Mouse (Mus musculus): Measurements from ENCODE around the gene Vps8. TPM values are rescaled to one million over a fixed set of nuclear protein-coding genes. Genes with fewer than 3 reads are reported as not detected.

The Vps8 gene
- 26.4 to 33.9 TPM (median 33.5 TPM) in 3 replicates for total RNA-seq (2017)

DNA sequence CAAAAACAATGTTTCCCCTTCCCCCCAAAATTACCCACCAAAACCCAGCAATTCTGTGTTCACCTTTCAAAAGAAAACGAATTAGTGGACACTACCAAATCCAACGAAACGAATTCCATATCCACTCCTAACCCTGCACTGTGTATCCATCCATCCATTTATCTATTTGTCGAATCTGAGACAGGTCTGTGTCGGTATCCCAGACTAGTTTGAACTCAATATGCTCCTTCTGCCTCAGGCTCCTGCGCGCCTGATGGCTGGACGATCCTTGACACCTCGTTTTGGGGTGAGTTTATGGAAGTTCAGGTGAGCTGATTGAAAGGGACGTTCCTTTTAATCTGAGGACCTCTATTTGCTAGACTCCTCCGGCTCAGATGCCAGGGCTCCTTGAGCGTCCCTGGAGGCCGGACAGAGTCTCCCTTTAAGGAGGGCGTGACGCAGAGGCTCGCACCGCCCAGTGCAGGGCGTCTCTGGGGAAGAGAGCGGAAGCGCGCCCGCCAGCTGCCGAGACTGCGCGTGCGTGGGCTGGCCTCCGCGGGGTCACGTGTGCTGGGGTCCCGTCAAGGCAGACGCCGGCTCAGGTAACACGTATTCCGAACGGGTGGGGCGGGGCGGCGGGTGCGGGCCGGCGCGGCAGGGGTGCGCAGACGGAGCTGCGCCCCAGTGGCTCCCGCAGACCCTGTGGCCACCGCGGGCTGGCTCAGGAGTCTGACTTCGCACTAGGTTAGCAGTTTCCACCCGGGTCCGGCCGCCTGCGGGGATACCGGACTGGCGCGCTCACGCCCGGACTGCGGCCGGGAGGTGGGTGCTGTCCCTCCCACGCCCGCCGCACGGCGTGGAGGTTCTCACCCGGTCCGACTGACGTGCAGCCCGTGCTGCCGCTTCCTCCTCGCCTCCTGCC is at the start of gene Vps8:
Gene Vps8, plus strand, starts transcription at position 474 of the 901 bp plus-strand sequence.
- ATAC-seq (replicated peaks; ENCODE audit: insufficient number of reproducible peaks, low FRiP score, low TSS enrichment, poor library complexity, severe bottlenecking), result peak; percentile 96

DNA sequence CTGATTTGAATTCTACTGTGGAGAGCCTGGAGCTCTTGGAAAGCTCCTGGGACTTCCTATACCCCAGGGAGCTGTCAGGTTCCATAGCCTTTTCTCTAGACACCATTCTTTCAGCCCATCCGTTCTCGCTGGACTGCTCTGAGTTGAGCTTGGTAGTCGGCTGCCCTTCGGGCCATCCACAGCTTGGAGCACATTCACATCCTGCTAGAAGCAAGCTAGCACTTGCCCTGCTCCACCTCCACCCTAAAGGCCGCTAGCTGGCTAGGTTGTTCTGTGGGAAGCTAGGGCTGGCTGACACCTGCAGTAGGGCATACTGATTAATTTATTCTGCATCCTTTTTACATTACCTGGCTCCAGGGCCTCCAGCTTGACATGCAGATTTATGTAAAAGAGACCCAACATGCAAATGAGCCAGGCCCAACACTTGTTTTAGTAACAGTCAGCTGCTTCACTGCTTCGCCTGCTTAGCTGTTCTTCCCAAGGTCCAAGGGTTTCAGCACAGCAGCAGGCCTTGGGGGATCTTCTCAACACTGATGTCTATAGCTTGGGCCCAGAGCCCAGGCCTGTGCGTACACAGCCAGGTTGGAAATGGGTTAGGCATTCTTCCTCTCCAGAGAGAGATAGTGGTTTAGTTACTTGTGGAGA is 49.5 kb upstream of the Vps8 start:
- no peak for ATAC-seq (replicated peaks; ENCODE audit: insufficient number of reproducible peaks, low FRiP score, low TSS enrichment, poor library complexity, severe bottlenecking)

DNA sequence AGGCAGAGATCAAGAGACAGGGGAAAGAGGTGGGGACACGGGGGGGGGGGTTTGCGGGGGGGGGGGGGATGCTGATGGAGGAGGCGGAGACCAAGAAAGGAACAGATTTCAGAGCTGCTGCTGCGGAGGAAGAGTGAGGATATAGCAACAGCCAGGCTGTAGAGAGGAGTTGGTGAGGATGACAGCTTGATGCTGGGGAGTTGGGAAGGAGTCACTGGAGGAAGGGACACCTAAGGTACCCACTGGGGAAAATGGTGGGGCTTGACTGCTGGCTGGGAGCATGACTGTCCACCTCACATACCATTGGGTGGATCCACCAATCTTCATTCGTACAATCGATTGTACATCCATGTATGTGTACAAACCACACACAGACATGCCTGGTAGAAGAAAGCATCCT is 48.9 kb upstream of the Vps8 start:
- ATAC-seq (replicated peaks; ENCODE audit: insufficient number of reproducible peaks, low FRiP score, low TSS enrichment, poor library complexity, severe bottlenecking), result no peak

DNA sequence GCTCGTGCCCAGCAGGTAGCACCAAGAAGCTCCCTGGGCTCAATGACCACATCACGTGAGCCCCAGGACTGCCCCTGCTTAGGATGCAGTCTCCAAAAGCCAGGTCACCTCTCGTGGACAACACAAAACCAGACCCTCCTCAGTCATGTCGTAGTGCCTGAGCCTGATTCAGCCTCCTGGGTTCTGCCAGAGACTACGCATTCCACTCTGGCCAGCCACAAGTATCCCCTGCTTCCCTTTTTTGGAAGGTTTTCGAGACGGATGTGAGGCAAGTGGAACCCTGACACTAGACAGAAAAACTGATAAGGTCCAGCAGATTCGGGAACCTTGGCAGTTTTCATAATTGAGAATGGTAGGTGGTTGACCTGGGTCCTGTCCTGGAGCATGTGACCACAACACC is 47.8 kb upstream of the Vps8 start:
- ATAC-seq (replicated peaks; ENCODE audit: insufficient number of reproducible peaks, low FRiP score, low TSS enrichment, poor library complexity, severe bottlenecking), result no peak

DNA sequence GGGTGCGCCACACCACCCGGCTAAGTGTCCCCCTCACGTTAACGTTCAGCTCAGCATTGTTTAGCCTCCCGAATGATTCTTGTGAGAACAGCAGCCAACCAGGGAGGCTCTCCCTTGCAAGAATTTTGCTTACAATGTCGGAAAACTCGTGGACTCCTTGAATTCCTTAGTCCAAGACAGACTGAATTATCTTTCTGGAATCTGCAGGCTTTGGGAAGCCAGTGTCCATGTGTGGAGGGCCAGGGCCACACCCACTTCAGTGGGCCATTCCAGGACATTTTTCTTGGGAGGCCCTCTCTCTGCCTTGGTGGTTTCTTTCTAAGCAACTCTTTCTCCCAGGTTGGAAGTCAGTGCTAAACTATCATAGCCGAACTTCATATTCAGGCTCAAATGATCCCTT is 46.6 kb upstream of the Vps8 start:
- no peak for ATAC-seq (replicated peaks; ENCODE audit: insufficient number of reproducible peaks, low FRiP score, low TSS enrichment, poor library complexity, severe bottlenecking)

DNA sequence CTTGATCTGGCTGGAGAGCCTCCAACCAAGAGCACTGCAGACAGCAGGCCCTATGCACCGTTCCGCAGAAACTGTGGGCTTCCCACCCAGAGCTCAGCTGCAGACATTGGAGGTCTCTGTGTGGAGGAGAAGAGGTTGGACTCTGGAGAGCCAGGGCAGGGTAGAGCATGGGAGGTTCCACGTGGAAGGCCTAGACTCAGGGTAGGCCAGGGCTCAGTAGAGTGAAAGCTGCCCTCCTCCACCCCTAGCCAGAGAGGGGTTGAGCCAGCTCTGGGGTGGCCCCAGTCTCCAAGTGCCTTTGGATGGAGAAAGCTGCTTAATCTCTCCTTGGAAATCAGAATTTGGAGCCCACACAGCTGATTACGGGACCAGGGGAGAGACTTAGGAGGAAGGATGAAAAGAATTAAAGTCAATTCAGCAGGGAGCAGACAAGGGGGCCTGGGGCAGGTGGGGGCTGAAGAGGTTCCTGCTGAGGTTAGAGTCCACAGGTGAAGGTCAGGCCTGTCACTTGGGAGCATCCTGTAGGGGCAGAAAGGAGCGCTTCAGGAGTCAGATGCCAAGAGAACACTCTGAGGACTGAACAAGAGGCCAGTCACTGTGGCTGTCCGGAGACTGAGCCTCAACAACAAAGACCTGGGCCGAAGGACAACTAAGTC is 45.8 kb upstream of the Vps8 start:
- no peak for ATAC-seq (replicated peaks; ENCODE audit: insufficient number of reproducible peaks, low FRiP score, low TSS enrichment, poor library complexity, severe bottlenecking)

DNA sequence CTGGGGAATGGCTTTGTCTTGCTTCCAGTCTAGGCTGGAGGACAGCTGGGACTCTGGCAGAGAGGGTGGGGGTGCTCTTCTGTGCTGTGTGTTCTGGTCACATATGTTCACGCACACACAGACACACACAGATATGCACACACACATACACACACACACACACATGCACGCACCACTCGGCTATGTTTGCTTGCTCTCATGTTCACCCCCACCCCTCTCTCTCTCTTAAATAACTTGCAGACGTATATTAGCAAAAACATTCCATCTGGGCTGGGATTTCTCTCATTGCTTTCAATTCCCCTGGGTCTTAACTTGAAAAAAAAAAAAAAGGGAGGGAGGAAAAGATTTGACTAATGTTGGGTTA is 45.3 kb upstream of the Vps8 start:
- ATAC-seq (replicated peaks; ENCODE audit: insufficient number of reproducible peaks, low FRiP score, low TSS enrichment, poor library complexity, severe bottlenecking), result no peak

DNA sequence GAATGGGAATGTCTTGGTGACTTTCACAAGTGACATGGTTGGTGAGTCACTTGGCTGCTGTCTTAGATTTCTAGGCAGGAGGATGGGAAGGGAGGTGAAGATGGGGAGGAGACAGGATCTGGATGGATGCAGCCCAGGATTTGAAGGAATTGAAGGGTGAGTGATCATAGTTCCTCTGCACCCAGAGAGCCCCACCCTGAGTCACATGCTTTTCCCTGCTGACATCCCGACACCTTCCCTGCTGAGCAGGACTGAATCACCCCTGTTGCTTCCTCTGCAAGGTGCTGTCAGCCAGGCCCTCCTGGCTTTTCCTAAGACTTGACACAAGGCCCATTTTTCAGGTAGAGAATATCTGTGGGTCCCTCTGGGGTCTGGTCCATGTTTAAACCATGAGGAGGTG is 41.4 kb upstream of the Vps8 start:
- ATAC-seq (replicated peaks; ENCODE audit: insufficient number of reproducible peaks, low FRiP score, low TSS enrichment, poor library complexity, severe bottlenecking), result no peak

DNA sequence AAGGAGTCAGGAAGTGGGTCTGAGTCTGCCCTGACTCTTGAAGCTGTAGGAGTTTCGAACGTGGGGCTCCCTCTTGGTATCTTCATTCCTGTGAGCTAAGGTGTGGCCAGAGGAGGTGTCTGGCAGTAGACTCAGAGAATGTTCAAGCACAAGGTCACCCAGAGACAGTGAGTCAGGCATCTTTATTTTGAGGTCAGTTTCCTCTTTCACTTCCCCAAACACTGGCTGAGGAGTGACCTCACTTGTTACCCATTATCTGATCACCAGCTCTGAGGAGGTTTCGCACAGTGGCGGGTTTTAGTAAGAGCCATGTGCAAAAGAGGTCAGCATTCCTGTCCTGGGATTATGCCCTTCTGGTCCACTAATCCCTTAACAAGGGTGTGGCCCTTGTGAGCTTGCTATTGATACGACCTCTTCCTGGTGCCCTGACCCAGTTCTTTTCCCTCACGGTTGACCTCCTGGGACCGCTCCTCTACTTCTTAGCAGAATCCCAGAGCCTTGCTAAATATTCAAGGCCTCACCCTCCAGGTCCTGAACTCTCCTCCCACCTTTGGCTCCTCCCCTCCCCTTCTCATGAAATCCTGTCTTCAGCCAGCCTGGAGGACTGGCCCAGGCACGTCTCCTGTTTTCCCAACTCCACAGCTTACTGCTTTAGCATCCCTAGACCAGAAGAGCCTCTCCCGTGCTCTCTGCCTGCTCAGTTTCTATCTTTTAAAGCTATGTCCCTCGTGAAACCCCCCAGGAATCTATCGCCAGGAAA is 40.6 kb upstream of the Vps8 start:
- ATAC-seq (replicated peaks; ENCODE audit: insufficient number of reproducible peaks, low FRiP score, low TSS enrichment, poor library complexity, severe bottlenecking), result peak; percentile 91

DNA sequence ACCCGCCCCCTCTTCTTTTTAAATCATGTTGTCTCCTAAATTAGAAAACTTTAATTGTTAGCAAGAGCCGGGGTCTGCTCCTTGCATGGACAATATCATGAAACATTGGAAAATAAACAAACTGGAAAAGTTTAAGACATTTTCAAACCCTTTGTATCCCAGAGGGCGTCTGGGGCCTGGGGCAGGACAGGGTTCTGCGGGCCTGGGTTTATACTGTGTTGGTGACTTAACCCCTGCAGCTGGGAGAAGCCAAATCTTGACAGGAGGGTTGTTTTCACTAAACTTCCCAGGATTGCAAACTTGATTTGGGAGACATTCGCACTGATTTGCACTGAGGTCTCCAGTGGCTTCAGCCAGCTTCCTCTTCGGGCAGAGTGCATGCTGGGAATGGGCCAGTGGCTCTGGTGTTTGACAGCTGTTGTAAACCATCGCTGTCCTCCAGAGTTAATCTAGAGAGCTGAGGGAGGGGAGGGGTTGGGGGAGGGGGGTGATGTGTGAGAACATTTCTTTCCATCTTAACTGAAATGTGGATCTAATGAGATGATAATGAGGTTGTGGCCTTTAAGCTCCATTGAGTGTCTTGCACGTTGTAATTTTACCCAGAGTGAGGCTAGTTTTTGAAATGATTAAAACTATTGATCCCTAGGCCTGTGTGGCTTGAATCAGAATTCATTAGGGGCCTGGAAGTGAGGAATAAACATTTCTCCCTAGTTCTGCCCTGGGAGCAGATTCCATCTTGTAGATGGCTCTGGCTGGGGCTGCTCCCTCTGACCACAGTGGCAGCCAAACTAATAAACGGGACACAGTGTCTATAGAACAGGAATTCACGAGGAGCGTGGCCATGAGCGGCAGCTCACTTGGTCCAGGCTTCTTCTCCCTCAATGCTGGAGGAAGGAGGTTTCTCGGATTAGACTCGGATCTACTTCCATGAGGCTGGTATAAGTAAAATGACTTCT is 36.7 kb upstream of the Vps8 start:
- ATAC-seq (replicated peaks; ENCODE audit: insufficient number of reproducible peaks, low FRiP score, low TSS enrichment, poor library complexity, severe bottlenecking), result no peak

DNA sequence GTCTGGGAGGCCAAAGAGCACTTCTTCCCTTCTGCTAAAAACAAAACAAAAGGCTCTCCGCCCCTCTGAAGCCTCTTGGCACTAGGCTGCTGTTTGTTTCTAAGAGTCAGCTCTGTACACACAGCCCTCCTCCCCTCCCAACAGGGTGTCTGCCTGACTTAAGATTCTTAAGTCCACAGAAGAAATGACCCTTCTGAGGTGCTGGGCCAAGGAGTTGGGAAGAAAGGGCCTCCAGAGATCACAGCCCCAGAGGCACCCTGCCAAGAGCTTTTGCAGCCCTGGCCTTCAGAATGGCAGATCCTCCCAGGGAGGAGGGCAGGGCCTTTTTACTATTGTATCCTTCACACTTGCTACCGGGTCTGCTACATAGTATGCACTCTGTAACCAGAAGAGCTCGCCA is 33.6 kb upstream of the Vps8 start:
- no peak for ATAC-seq (replicated peaks; ENCODE audit: insufficient number of reproducible peaks, low FRiP score, low TSS enrichment, poor library complexity, severe bottlenecking)

DNA sequence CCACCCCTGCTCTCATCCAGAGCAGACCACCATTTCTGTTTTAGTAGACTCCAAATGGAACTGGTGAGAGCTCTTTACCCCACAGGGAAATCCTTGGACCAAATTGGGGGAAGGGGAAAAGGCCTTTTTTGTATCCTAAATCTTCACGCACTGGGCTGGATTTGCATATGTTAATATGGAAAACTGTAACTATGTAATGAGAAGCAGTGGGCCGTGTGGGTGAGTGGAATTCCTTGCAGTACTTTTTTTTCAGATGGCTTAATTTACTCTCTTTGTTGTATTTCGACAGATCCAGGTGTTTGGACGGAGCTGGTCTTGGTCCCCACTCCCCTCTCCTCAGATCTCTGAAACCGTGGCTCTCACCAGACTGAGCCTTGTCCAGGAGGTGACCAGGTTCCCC is 32.2 kb upstream of the Vps8 start:
- no peak for ATAC-seq (replicated peaks; ENCODE audit: insufficient number of reproducible peaks, low FRiP score, low TSS enrichment, poor library complexity, severe bottlenecking)

DNA sequence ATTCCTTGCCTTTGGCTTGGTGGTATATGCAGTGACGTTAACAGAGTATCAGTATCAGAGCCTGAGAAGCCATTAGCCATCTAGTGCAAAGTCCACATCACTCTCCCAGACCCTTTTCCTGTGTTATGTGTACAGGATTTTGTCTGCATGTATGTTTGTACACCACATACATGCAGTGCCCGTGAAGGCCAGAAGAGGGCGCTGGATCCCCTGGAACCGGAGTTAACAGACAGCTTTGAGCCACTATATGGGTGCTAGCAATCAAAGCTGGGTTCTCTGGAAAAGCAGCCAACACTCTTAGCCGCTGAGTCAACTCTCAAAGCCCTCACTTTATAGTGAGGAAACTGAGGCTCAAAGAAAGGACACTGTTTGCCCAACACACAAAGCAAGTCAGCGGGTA is 30.8 kb upstream of the Vps8 start:
- ATAC-seq (replicated peaks; ENCODE audit: insufficient number of reproducible peaks, low FRiP score, low TSS enrichment, poor library complexity, severe bottlenecking), result no peak

DNA sequence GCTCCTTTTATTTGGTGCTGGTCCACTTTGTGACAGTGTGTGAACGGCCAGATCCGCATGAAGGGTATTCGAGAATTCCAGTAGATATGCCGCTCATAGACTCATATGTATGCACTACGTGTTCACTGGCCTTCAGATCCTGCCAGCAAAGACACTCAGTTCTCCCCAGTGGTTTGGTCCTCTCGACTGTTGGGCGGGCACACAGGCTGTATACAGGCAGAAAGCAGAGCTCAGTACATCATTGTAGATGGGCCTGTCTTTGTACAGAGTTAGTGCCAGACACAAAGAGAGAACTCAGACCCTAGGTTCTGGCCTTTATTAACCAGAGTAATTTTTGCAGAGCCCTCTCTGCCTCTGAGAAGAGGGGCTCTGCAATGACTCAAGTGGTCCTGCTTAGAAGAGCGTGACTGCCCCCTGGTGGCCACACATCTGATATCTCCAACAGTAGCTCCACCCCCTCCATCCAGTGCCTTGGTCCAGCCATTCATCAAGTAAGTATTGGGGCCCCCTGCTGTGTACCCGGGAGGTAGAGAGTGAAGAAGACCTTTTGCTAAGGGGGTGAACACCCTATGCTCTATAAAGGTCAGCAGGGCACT is 30.3 kb upstream of the Vps8 start:
- peak; percentile 57 for ATAC-seq (replicated peaks; ENCODE audit: insufficient number of reproducible peaks, low FRiP score, low TSS enrichment, poor library complexity, severe bottlenecking)

DNA sequence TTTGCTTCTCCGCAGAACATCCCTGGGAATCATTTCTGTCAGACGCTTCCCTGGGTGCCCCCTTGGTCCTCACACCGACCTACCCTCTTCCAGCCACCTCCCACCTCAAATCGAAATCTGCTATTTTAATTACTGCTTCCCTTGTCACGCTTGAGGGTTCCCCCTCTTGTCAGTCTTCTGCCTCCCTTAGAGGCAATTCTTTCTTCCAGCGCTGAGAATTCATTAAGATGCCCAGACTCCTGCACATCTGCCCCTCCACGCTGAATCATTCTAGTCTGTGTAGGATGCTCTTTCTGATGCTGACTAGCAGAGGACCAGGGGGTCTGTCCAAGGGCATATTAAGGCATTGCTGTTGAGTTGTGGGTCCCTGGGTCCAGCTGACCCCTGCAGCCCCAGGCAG is 27.4 kb upstream of the Vps8 start:
- no peak for ATAC-seq (replicated peaks; ENCODE audit: insufficient number of reproducible peaks, low FRiP score, low TSS enrichment, poor library complexity, severe bottlenecking)

DNA sequence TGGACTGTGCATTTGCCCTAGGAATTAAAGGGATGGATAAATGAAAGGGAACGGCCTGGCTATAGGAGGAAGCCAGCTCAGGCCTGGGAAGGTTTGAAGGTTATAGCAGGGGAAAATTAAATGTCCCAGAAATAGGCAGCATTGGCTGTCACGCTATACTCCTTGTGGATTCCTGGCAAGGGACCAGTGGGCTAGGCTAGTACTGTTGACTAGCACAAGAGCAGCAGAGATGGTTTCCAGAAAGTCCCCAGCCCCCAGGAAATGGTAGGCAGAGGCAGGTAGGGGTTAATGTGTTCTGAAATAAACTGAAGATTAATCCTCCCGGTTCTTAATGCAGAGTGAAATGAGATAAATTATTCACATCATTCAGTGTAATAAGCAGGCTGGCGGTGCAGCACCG is 25.2 kb upstream of the Vps8 start:
- ATAC-seq (replicated peaks; ENCODE audit: insufficient number of reproducible peaks, low FRiP score, low TSS enrichment, poor library complexity, severe bottlenecking), result no peak

DNA sequence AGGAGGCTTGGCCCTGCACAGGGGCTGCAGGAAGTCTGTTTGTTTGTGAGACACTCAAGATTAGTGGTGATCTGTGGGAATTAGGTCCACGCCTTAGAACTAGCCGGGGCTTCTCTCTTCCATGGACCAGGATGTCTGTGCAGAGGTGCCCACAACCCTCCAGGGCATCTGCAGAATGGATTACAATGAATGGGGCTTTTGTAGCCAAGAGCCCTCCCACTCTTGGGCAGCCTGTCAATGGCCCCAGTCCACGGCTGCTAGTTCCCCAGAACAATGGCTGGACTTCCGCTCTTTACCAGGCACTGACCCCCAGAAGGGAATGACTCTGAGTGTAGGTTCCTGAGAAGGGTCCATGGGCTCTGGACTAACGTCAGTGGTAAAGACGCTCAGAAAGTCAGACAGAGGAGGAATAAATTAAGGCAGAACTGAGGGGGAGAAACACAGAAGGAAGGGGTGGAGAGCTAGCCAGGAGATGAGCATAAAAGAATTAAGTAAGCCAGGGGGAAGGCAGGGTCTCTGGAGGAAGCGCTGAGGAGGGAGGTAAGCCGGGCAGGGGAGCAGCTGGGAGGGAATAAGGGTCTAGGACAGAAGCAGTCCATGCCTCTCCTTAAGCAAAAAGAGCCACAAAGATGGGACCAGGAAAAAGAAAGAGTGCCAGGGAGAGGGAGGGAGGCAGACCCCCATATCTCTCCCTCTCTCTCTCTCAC is 24.4 kb upstream of the Vps8 start:
- no peak for ATAC-seq (replicated peaks; ENCODE audit: insufficient number of reproducible peaks, low FRiP score, low TSS enrichment, poor library complexity, severe bottlenecking)

Measured in monocyte, adult 5-6 weeks (primary cell).